Mouse (Mus musculus): ENCODE data around the gene Crtap.

Gene Crtap

DNA sequence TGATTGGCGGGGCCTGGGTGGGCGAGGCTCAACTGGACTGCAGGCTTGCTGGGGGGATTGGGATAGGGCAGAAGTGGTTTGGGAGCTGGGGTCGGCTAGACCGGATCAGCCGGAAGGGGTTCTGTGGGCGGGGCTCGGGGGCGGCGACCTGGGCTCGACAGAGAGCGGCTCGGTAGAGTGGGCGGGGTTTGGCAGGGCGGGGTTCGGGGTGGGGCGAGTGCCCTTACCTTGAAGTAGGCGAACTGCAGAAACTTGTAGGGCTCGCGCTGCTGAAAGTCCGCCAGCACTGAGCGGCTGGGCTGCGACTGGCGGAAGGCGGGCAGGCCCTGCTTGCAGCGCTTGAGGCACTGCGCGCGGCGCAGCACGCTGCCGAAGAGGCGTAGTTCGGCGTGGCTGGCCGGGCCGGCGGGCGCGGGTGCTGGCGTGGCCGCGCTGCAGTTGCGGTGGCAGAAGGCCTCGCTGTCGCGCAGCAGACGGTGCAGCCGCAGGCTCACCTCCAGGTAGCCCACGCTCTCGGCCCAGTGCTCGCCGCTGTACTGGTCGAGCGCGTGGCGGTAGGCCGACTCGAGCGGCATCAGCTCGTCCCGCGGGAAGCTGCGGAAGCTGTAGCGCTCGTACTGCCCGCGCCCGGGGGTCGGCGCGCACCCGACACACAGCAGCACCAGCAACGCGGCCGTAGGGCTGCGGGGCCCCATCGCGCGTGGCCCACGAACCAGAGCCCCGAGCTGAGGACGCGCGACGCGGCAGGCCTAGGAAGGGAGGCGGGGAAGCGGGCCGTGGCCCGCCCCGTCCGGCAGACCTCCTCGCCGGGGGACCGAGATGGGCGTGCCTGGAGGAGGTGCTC lies at the start of gene Crtap:
Crtap (minus strand) TSS at position 771 of the 844 bp plus-strand sequence.
- DNase-seq (ENCODE audit: low read depth, low spot score): peak; percentile 38

DNA sequence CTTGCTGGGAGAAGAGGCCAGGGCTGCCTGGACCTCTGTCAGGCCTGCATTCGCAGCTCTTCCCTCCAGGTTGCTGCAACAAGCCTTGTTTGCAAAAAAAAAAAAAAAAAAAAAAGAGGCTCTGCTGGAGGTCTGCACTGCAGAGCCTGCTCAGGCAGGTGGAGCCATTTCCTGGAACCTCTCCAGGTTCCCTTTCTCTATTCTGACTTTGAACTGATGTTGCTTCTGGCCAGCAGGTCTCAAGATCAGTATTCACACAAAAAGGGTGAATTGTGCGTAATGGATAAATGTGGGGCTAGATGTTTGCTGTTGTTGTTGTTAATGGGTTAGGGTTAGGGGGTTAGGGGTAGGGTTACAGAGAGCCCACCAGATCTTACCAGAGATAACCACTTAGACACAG lies 45.2 kb upstream of the Crtap start:
- no peak for DNase-seq (ENCODE audit: low read depth, low spot score)

DNA sequence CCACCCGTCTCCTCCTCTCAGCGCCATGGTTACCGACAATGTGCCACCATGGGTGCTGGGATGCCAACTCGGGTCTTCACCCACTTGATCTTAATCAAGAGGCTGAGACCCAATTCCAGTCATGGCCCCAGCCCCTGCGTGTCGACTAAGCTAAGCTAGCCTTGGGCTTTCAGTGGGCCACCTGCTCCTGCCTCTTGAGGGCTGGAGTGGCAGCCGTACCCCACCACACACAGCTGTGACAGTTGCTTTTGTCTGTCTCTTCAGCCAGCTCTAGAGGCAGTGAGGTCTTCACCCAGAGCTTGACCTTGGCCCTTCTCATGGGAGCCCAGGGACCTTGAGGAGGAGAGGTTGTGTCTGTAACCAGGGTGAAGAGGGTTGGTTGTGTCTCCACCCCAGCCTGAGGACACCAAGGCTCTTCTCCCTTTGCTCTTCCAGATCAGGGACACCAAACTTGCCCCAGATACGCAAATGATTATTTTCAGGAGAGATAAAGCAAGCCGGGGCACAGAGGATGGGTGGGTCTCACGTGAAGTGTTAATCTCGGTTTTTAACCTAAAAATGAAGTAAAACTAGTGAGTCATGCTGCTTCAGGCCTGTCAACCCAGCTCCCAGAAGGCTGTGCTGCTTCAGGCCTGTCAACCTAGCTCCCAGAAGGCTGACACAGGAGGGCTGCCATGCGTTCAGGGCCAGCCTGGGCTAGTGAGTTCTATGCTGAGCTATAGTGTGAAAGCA lies 37.8 kb upstream of the Crtap start:
- DNase-seq (ENCODE audit: low read depth, low spot score): no peak

DNA sequence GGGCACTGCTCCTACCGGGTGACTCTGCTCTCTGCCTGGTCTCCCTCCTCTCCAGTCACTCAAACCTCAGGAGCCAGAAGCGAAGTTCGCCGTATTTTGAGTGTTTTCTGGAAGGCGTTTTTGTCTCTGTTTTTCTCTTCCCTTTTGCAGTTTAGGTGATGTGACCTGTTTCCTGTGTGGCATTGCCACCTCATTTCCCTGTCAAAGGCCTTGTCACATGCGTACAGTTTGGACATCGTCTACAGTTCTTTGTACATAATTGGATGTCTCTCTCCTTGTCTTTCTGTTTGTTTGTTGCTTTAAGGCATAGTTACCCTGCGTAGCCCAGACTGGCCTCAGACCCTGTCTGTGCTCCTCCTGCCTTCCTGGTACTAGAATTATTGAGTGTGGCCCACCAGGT lies 37.0 kb upstream of the Crtap start:
- DNase-seq (ENCODE audit: low read depth, low spot score): no peak

DNA sequence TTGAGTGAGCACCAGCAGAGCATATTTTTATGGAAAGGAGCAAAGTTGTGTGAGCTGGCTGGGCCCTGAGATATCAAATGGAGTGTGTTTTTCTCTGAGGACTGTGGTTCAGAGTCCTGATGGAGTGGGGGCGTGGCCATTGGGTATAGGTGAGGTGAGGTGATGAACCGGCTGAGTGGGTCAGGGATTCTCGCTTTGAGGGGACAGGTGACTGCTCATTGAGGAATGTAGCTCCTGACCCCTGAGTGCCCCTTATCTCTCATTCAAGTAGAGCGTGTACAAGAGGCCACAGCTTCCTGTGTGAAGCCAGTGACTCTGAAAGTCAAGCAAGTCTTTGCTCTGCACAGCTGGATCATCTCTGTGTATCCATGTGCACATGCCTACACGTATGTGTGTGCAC lies 35.7 kb upstream of the Crtap start:
- DNase-seq (ENCODE audit: low read depth, low spot score): no peak

DNA sequence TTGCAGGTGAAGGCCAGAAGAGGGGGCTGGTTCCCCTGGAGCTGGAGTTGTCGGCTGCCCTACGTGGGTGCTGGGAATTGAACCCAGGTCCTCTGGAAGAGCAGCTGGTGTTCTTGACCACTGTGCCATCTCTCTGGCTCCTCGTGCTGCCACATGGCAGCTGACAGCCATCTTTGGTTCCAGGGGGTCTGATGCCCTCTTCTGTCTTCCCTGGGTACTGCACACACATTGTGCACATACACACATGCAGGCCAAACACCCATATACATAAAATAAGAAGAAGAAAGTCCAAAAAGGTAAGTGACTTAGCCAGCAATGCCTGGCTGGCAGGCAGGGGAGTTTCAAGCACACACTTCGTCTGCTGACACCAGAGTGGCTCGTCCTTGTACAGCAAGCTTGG lies 35.1 kb upstream of the Crtap start:
- no peak for DNase-seq (ENCODE audit: low read depth, low spot score)

DNA sequence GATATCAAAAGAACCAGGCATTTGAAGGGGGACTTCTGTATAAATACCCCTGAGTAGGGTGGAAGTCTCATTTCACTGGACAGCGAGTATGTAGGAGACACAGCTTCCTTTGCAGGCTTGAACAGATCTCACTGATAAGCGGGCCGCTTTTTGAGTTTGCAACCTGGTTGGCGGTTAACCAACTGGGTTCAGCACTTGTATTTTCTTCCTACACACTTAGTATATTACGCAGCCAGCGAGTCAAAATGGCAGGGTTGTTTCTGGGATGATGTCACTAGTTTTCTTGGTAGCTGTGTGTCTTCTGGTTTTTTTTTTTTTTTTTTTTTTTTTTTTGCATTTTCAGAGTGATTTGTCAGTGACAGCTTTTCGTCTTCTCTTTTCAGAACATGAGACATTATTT lies 31.3 kb upstream of the Crtap start:
- no peak for DNase-seq (ENCODE audit: low read depth, low spot score)

DNA sequence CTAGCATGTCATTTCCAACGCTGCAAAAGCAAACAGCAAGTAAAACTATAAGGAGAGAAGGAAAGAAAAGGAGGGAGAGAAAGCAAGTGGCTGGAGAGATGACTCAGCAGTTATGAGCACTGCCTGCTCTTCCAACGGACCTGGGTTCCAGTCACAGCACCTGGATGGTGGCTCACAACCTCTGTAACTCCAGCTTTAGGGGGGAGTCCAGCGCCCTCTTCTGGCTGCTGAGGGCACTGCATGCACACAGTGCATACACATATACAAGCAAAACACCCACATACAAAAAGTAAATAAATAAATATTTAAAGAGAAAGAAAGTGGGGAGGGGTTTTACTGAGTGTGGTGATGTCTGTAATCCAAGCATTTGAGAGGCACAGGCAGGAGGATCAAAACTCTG lies 30.6 kb upstream of the Crtap start:
- no peak for DNase-seq (ENCODE audit: low read depth, low spot score)

DNA sequence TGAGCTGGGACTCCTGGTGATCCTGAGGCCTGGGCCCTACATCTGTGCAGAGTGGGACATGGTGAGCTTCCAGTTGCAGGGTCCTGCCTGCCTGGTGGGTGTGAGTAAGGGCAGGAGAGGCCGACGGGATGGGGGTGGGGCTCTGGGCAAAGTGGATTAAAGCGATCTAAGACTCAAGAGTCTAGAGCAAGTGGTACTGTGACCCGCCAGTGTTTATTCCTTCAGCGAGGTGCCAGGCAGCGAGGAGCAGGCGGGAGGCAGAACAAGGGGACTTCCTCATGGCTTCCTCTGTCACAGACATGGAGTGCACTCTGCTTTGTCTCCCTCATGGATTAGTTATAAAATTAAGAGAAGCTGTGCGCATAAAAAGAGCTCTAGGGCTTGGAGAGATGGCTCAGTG lies 30.0 kb upstream of the Crtap start:
- no peak for DNase-seq (ENCODE audit: low read depth, low spot score)

DNA sequence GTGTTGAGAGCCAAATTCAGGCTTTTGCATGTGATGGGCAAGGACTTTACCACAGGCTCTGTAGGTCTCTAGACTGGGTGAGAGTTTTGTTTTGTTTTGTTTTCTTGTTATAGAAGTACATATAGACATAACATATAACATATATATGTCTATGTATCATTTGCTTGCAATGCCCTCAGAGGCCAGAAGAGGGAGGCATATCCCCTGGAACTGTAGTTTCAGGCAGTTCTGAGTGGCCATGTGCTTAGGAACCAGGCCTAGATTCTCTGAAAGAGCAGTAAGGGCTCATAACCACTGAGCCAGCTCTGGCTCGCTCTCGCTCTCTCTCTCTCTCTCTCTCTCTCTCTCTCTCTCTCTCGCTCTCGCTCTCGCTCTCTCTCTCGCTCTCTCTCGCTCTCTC lies 27.7 kb upstream of the Crtap start:
- DNase-seq (ENCODE audit: low read depth, low spot score): peak; percentile 31

DNA sequence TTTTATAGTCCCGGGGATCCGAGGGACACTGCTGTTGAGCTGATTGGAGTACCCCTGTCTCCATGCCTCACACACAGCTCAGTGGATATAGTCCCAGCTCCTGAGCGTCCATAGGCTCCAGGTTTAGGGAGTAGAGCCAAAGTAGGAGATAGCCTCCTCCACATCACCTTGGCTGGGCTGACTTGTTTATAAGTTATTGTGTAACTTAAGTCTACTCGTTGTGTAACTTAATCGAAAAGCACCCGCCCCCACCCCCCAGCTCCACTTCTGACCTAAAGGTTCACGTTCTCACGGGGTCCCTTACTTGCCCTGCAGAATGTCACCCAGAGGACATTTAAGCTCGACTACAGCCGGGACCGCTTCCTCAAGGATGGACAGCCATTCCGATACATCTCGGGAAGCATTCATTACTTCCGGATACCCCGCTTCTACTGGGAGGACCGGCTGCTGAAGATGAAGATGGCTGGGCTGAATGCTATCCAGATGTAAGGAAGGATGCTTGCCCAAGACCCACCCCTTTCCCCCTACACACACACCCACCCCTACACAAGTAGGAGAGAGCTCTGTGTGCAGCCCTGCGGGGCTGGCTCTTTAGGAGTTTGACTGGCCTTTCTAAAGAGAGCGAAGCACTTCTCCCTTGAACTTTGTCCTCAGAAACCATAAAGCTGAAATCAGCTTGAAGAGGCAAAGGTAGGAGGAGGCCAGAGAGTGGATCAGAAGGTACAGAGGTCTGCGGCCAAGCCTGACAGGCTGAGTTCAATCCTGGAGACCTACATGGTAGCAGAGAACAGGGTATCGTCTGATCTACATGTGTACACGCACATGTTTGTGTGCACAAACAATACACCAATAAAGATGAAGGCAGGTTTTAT lies 26.4 kb upstream of the Crtap start:
- no peak for DNase-seq (ENCODE audit: low read depth, low spot score)

DNA sequence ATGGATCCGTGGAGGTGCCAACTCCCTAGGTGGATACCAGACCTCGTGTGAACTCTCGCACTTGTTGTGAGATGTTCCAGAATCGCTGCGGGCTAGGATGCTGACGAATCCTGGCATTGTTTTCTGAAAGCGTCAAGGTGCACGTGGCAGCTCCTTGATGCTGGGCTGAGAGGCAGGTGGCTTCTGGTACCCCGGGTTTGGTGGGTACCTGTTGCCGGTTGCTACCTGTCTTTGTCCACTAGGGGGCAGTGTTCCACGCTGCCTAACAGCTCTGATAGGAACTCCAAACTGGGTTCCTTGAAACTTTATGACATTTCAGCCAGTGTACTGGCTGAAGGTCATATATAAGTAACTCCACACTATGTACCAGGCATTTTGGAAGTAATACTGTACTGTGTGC lies 25.2 kb upstream of the Crtap start:
- peak; percentile 63 for DNase-seq (ENCODE audit: low read depth, low spot score)

DNA sequence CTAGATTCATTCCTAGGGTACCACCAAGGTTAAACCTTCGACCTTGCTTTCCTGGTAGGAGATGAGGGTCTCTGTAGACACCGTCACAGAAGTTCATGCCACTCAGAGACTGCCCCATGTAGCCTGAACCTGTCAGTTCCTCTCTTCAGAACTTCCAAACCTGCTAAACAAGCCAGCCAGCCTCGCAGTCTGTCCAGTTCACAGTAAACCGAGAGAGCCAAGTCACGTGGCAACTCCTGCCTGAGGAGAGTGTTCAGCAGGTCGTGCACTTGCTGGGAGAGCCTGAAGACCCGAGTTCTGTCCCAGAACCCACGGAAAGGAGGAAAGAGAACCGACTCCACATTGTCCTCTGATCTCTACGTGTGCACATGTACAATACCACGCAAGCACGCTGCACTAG lies 23.4 kb upstream of the Crtap start:
- DNase-seq (ENCODE audit: low read depth, low spot score): no peak

DNA sequence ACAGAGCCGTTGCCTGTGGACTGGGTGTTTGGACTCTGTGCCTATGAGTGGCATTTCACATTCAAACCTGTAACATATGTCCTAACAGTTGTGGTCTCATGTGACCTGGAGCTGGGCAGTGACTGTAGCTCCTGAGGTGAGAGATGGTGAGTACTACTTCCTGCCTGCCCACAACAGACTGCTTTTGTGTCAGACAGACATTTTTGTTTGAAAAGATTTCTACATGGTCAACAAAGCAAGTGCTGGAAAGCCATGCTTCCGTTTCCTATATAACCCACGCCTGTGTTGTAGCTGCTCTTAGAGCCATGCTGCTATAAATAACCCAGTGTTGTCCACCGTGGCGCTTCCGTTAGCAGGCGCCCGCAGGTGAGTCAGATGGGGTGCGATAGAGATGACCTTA lies 21.9 kb upstream of the Crtap start:
- no peak for DNase-seq (ENCODE audit: low read depth, low spot score)

DNA sequence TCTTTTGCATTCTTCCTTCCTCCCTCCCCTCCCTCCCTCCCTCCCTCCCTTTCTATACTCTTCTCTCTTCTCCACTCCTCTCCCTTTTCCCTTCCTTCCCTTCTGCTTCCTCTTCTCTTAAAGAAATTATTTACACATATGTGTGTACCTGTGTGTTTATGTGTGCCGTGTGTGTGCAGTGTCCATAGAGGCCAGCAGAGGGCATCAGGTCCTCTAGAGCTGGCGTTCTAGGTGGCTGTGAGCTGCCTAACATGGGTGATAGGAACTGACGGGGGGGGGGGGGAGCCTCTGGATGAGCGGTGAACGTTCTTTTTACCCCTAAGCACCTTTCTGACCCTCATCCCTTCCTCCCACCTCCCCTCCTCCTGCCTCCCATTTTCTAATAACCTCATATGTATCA lies 20.8 kb upstream of the Crtap start:
- DNase-seq (ENCODE audit: low read depth, low spot score): no peak

DNA sequence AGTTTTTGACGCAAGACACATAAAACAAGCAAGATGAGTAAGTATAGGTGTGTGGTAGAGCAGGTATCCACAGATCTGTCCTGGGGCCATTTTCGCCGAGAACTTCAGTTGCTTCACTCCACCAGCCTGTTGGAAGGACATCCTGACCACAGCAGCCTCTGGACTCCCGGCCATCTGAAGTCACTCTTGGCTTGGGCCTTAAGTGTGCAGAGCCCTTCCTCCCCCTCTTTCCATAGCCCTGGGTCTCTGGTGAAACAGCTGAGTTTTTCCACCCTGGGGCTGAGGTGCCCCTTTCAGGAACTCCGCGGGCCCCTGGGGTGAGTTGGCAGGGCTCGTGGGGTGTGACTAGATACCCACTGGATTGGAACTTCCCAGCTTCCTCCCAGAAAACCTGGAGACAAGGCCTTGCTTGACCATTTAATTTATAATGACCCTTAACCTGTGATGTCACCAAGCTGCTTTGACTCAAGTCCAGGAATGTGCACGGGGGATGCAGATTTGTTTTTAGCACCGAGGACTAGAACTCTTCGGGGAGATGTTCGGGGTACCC lies 19.9 kb upstream of the Crtap start:
- DNase-seq (ENCODE audit: low read depth, low spot score): no peak

DNA sequence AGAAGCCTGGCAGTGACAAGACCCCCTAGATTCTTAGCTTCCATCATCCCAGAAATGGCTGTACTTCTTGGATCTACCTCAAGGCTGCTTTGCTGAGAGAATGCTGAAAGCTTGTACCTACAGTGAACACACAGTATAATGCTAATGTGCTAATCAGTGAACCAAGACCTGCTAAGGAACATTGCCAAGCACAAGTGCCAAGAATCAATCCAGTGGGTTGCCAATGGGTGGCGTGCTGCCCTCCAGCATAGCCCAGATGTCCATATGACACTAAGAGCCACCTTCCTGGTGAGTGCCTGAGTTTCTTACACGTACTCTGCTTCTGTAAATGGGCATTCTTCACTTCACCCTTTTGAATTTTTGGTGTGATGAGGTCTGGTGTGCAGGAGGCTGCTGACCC lies 17.2 kb upstream of the Crtap start:
- DNase-seq (ENCODE audit: low read depth, low spot score): no peak

DNA sequence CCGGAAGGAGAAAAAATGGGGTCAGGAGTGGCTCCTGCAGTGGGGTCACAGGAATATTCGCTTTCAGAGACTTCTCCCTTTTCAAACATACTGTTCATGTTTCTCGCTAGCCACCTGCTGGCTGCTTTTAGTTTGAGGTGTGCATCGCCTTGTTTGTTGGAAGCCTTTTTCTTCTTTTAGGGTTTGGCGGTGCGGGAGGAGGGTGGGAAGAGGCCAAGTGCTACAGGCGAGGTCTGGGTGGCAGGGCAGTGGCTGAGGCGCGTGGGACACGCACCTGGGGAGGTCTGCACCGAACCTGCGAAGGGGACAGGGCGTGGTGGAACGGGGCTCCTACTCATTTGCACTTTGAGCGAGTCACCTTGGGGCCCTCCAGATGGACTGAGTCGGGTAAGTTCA lies 11.2 kb upstream of the Crtap start:
- DNase-seq (ENCODE audit: low read depth, low spot score): no peak

DNA sequence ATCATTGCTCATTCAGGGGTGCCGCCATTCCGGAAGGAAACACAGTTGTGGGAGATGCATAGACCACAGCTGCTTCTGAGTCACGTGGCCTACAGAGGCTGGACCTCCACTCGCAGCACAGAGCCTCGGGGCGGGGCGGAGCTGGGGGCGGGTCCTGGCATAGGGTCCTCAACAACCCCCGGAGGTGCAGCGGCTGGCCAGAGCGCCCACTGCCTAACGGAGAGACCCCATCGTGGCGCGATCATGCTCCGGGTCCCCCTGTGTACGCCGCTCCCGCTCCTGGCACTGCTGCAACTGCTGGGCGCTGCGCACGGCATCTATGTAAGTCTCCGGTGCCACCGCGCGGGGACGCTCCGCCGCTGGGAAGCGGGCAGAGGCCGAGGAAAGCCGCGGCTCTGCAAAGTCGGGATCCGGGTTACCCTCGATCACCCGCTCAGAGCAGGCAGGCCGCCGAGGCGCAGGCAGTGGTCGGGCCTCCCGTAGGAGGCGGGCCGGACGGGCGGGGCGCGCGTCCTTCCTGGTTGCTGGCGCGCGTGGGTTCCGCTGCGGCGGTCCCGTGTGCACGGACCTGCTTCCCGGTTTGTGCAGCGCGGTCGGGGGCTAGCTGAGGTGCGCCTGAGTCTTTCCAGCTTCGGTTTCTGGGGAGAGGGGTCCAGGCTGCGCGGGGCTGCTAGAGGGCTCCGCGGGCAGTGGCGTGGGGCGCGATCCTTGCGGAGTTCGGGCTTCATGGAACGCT lies 10.6 kb upstream of the Crtap start, which contains the start of the genes Glb1 and Tmppe:
Glb1 (plus strand) TSS at position 128 of the 736 bp plus-strand sequence.
Tmppe (plus strand) TSS at position 157 of the 736 bp plus-strand sequence.
- peak; percentile 84 for DNase-seq (ENCODE audit: low read depth, low spot score)

DNA sequence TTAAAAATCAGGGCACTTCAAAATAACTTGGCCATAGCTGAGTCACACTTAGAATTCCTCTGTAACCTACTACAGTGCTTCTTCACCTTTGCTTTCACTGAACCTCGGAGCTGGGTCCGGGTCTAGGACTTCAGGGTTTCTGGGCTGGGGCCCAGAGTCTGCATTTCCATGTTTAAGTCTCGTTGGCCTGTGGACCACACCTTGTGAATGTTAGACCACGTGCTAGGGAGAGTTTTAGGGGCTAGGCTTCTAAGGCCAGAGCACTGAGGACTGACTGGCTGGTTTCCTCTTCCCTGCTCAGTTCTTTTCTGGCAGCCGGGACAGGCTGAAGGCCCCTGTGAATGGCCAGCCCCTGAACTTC lies 10.1 kb upstream of the Crtap start:
- no peak for DNase-seq (ENCODE audit: low read depth, low spot score)

DNA sequence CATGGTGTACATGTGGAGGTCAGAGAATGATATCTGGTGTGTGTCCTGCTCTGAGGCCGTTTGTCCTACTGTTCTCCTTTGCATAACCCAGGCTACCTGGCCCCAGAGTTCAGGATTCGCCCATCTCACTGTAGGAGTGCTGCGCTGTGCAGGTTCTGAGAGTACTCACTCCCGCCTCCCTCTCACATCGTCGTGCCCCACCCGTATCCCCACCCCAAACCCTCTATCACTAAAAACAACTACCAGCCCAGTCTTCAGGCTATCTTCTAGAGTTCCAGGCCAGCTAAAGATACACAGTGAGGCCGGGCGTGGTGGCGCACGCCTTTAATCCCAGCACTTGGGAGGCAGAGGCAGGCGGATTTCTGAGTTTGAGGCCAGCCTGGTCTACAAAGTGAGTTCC lies 9.2 kb upstream of the Crtap start:
- no peak for DNase-seq (ENCODE audit: low read depth, low spot score)
